Mouse (Mus musculus): ENCODE measurements around the gene Cfl2.

DNA sequence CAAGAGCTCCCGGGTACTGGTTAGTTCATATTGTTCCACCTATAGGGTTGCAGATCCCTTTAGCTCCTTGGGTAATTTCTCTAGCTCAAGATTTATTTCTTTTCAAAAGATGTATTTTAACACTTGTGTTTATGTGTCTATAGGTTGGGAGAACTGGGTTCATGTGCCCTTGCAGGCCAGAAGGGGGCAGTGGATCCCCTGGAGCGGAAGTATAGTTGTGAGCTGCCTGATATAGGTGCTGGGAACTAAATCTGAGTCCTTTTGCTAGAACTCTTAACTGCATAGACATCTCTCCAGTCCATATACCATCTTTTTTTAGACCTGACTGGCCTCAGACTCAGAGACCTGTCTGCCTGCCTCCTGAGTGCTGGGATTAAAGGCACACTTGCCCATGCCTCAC, 27.7 kb upstream of the Cfl2 start:
- TF ChIP-seq CTCF (IDR thresholded peaks at IDR 0.05; ENCODE audit: low read depth) (peak; percentile 28), EP300 (optimal IDR thresholded peaks at IDR 0.05) (no peak)

All from stomach, postnatal 0 days (tissue).